Mouse (Mus musculus): ENCODE data around the gene Aox3. TPM values are rescaled to one million over a fixed set of nuclear protein-coding genes. Genes with fewer than 3 reads are reported as not detected.
A peak's percentile ranks its signal among the peaks of the same experiment; 100 is the strongest.

The Aox3 gene
- polyA plus RNA-seq, 1 experiment: 0.14 TPM

GRCm38 (mm10) chr1:58124901-58125300, 12.0 kb downstream of the Aox3 start:
- Histone ChIP-seq H3K27ac (ENCODE audit: insufficient read depth, low read length) (no peak overlapping the region), H3K4me1 (ENCODE audit: control insufficient read depth, insufficient read depth, low read length) (no peaks in the 10 kb centered on the region), H3K4me3 (ENCODE audit: insufficient read depth, low read length) (no peak overlapping the region)
- no peak for TF ChIP-seq CTCF (IDR thresholded peaks at IDR 0.05; ENCODE audit: borderline replicate concordance, insufficient read depth, low read length)

- H3K27ac ChIP-seq (ENCODE audit: insufficient read depth, low read length): no peak overlapping the region
- no peaks in the 10 kb centered on the region for H3K4me1 ChIP-seq (ENCODE audit: control insufficient read depth, insufficient read depth, low read length)
- no peak for TF ChIP-seq POLR2A (IDR thresholded peaks at IDR 0.05; ENCODE audit: low read depth, low read length)
- TF ChIP-seq CTCF (IDR thresholded peaks at IDR 0.05; ENCODE audit: borderline replicate concordance, insufficient read depth, low read length): no peak
- H3K4me3 ChIP-seq (ENCODE audit: insufficient read depth, low read length): no peak overlapping the region
Measured at GRCm38 (mm10) chr1:58137891-58138290, 25.0 kb downstream of the Aox3 start.

- TF ChIP-seq POLR2A (IDR thresholded peaks at IDR 0.05; ENCODE audit: low read depth, low read length): no peak
- TF ChIP-seq CTCF (IDR thresholded peaks at IDR 0.05; ENCODE audit: borderline replicate concordance, insufficient read depth, low read length): no peak
- Histone ChIP-seq H3K27ac (ENCODE audit: insufficient read depth, low read length) (no peak overlapping the region), H3K4me3 (ENCODE audit: insufficient read depth, low read length) (no peak overlapping the region), H3K4me1 (ENCODE audit: control insufficient read depth, insufficient read depth, low read length) (no peaks in the 10 kb centered on the region)
Measured at GRCm38 (mm10) chr1:58138986-58139385, 26.1 kb downstream of the Aox3 start.

- H3K27ac ChIP-seq (ENCODE audit: insufficient read depth, low read length): no peak overlapping the region
- no peak overlapping the region for H3K4me3 ChIP-seq (ENCODE audit: insufficient read depth, low read length)
- TF ChIP-seq CTCF (IDR thresholded peaks at IDR 0.05; ENCODE audit: borderline replicate concordance, insufficient read depth, low read length): no peak
- no peak for TF ChIP-seq POLR2A (IDR thresholded peaks at IDR 0.05; ENCODE audit: low read depth, low read length)
- no peaks in the 10 kb centered on the region for H3K4me1 ChIP-seq (ENCODE audit: control insufficient read depth, insufficient read depth, low read length)
Measured at GRCm38 (mm10) chr1:58140607-58141006, 27.7 kb downstream of the Aox3 start.

- Histone ChIP-seq H3K27ac (ENCODE audit: insufficient read depth, low read length) (no peak overlapping the region), H3K4me1 (ENCODE audit: control insufficient read depth, insufficient read depth, low read length) (no peaks in the 10 kb centered on the region), H3K4me3 (ENCODE audit: insufficient read depth, low read length) (no peak overlapping the region)
- no peak for TF ChIP-seq POLR2A (IDR thresholded peaks at IDR 0.05; ENCODE audit: low read depth, low read length)
- TF ChIP-seq CTCF (IDR thresholded peaks at IDR 0.05; ENCODE audit: borderline replicate concordance, insufficient read depth, low read length): no peak
Measured at GRCm38 (mm10) chr1:58144384-58145069, 31.6 kb downstream of the Aox3 start.

- H3K27ac ChIP-seq (ENCODE audit: insufficient read depth, low read length): no peak overlapping the region
- no peaks in the 10 kb centered on the region for H3K4me1 ChIP-seq (ENCODE audit: control insufficient read depth, insufficient read depth, low read length)
- no peak for TF ChIP-seq CTCF (IDR thresholded peaks at IDR 0.05; ENCODE audit: borderline replicate concordance, insufficient read depth, low read length)
- TF ChIP-seq POLR2A (IDR thresholded peaks at IDR 0.05; ENCODE audit: low read depth, low read length): no peak
- no peak overlapping the region for H3K4me3 ChIP-seq (ENCODE audit: insufficient read depth, low read length)
Measured at GRCm38 (mm10) chr1:58146026-58146425, 33.1 kb downstream of the Aox3 start.

- Histone ChIP-seq H3K27ac (ENCODE audit: insufficient read depth, low read length) (no peak overlapping the region), H3K4me3 (ENCODE audit: insufficient read depth, low read length) (no peak overlapping the region), H3K4me1 (ENCODE audit: control insufficient read depth, insufficient read depth, low read length) (no peaks in the 10 kb centered on the region)
- TF ChIP-seq CTCF (IDR thresholded peaks at IDR 0.05; ENCODE audit: borderline replicate concordance, insufficient read depth, low read length) (no peak), POLR2A (IDR thresholded peaks at IDR 0.05; ENCODE audit: low read depth, low read length) (no peak)
Measured at GRCm38 (mm10) chr1:58147776-58148175, 34.8 kb downstream of the Aox3 start.

GRCm38 (mm10) chr1:58152247-58152646, 39.3 kb downstream of the Aox3 start:
- H3K27ac ChIP-seq (ENCODE audit: insufficient read depth, low read length): no peak overlapping the region; the same call in 1 of the 2 replicates
- no peak overlapping the region for H3K4me3 ChIP-seq (ENCODE audit: insufficient read depth, low read length)
- TF ChIP-seq POLR2A (IDR thresholded peaks at IDR 0.05; ENCODE audit: low read depth, low read length) (no peak), CTCF (IDR thresholded peaks at IDR 0.05; ENCODE audit: borderline replicate concordance, insufficient read depth, low read length) (no peak)
- no peaks in the 10 kb centered on the region for H3K4me1 ChIP-seq (ENCODE audit: control insufficient read depth, insufficient read depth, low read length)

GRCm38 (mm10) chr1:58156747-58157146, 43.8 kb downstream of the Aox3 start:
- Histone ChIP-seq H3K4me3 (ENCODE audit: insufficient read depth, low read length) (no peak overlapping the region), H3K4me1 (ENCODE audit: control insufficient read depth, insufficient read depth, low read length) (no peaks in the 10 kb centered on the region), H3K27ac (ENCODE audit: insufficient read depth, low read length) (no peak overlapping the region)
- TF ChIP-seq CTCF (IDR thresholded peaks at IDR 0.05; ENCODE audit: borderline replicate concordance, insufficient read depth, low read length) (peak; percentile 47; the same call in 1 of the 2 replicates), POLR2A (IDR thresholded peaks at IDR 0.05; ENCODE audit: low read depth, low read length) (no peak)

GRCm38 (mm10) chr1:58169893-58170292, 57.0 kb downstream of the Aox3 start:
- H3K27ac ChIP-seq (ENCODE audit: insufficient read depth, low read length): no peak overlapping the region
- TF ChIP-seq POLR2A (IDR thresholded peaks at IDR 0.05; ENCODE audit: low read depth, low read length) (no peak), CTCF (IDR thresholded peaks at IDR 0.05; ENCODE audit: borderline replicate concordance, insufficient read depth, low read length) (no peak)

More at GRCm38 (mm10) chr1:58169893-58170292, 57.0 kb downstream of the Aox3 start:
- Histone ChIP-seq H3K4me3 (ENCODE audit: insufficient read depth, low read length) (no peak overlapping the region), H3K4me1 (ENCODE audit: control insufficient read depth, insufficient read depth, low read length) (no peaks in the 10 kb centered on the region)

Data from embryonic fibroblast, embryonic 13.5 days (primary cell).